ENCODE assay signal across 27 mouse cellular contexts in genomic region chr7:100150626-100151025, GRCm38 (mm10). TPM values are rescaled to one million over a fixed set of nuclear protein-coding genes. Genes with fewer than 3 reads are reported as not detected.
DNase-seq lines count a peak whose midpoint lies in the region; ATAC-seq and TF ChIP-seq lines count a peak whose summit lies in the region.
"Had no signal": no experiment of that assay in that cellular context is flagged by ENCODE, and none has a peak within 500 bp of the region (broad histone marks: within the 10 kb centered on the region; RNA-seq: fewer than 3 reads in every experiment).

No protein-coding gene starts in this region.

- H3K27me3 ChIP-seq in kidney, embryonic 15.5 days: no peaks in the 10 kb centered on the region
- no peaks in the 10 kb centered on the region for H3K27me3 ChIP-seq in testis, adult 2 months (ENCODE audit: control insufficient read depth, insufficient read depth, low read length)
- H3K27me3 ChIP-seq: heart, embryonic 15.5 days; hindbrain, embryonic 12.5 days; lung, embryonic 15.5 days; stomach, embryonic 15.5 days had no signal

- DNase-seq in adrenal gland, adult 8-10 months: peak; percentile 15
- no peak for DNase-seq in adrenal gland, postnatal 4 days (ENCODE audit: low spot score in 2 of 2)
- no peak for DNase-seq in kidney, adult 8-10 months
- DNase-seq in testis, postnatal 10 days (ENCODE audit: low spot score): no peak
- no peak for DNase-seq in cerebellum, postnatal 14 days
- DNase-seq: cerebellum, adult 18-20 months; cerebellum, postnatal 10 days; gastrocnemius, postnatal 14 days; heart, postnatal 36 days; left cerebral cortex, postnatal 4 days; right cerebral cortex, postnatal 25 days; thymus, adult 18-20 months; thymus, postnatal 25 days had no signal

- H3K27ac ChIP-seq in kidney, embryonic 15.5 days: no peak overlapping the region
- H3K27ac ChIP-seq in testis, adult 2 months (ENCODE audit: control insufficient read depth, insufficient read depth, low read depth, low read length): no peak overlapping the region
- H3K27ac ChIP-seq: heart, embryonic 10.5 days; heart, embryonic 15.5 days; hindbrain, embryonic 12.5 days; hindbrain, postnatal 0 days; liver, embryonic 15.5 days; lung, embryonic 15.5 days; stomach, embryonic 15.5 days had no signal

- H3K36me3 ChIP-seq in kidney, embryonic 15.5 days: no peaks in the 10 kb centered on the region
- H3K36me3 ChIP-seq in testis, adult 2 months (ENCODE audit: control insufficient read depth, insufficient read depth, low read length): no peaks in the 10 kb centered on the region
- H3K36me3 ChIP-seq: G1E; heart, embryonic 10.5 days; heart, embryonic 15.5 days; hindbrain, embryonic 12.5 days; liver, embryonic 15.5 days; lung, embryonic 15.5 days; stomach, embryonic 15.5 days had no signal

- WGBS in kidney, embryonic 15.5 days: 71% methylated on average over 11 of the region's 11 CpGs

- peaks cover 27% of the 10 kb centered on the region for H3K4me1 ChIP-seq in kidney, embryonic 15.5 days
- H3K4me1 ChIP-seq in testis, adult 2 months (ENCODE audit: control insufficient read depth, insufficient read depth, low read length): peaks cover 7% of the 10 kb centered on the region
- H3K4me1 ChIP-seq: heart, embryonic 10.5 days; heart, embryonic 15.5 days; hindbrain, embryonic 12.5 days; liver, embryonic 15.5 days; lung, embryonic 15.5 days; stomach, embryonic 15.5 days had no signal

- no peak for TF ChIP-seq CTCF in testis, adult 2 months (IDR thresholded peaks at IDR 0.05; ENCODE audit: control insufficient read depth, insufficient read depth, insufficient replicate concordance, low read depth, low read length)

- TF ChIP-seq POLR2A in testis, adult 2 months (IDR thresholded peaks at IDR 0.05; ENCODE audit: control insufficient read depth, low read depth, low read length): no peak

- H3K4me2 ChIP-seq in kidney, embryonic 15.5 days: 0 out of 2 replicates have a peak overlapping the region, but pooled peaks have one; percentile 8
- H3K4me2 ChIP-seq: heart, embryonic 15.5 days; hindbrain, embryonic 12.5 days; liver, embryonic 15.5 days; lung, embryonic 15.5 days; midbrain, embryonic 11.5 days; stomach, embryonic 15.5 days had no signal

- no peak overlapping the region for H3K9ac ChIP-seq in kidney, embryonic 15.5 days
- H3K9ac ChIP-seq: heart, embryonic 15.5 days; hindbrain, embryonic 12.5 days; liver, embryonic 15.5 days; lung, embryonic 15.5 days; stomach, embryonic 15.5 days had no signal

- ATAC-seq in kidney, embryonic 15.5 days (replicated peaks; ENCODE audit: low FRiP score): no peak
- ATAC-seq: forebrain, embryonic 14.5 days; hindbrain, postnatal 0 days; intestine, embryonic 16.5 days; midbrain, embryonic 16.5 days had no signal

- no peaks in the 10 kb centered on the region for H3K9me3 ChIP-seq in kidney, embryonic 15.5 days (replicated peaks)
- H3K9me3 ChIP-seq: G1E; heart, embryonic 10.5 days; heart, embryonic 15.5 days; hindbrain, embryonic 12.5 days; liver, embryonic 15.5 days; lung, embryonic 15.5 days; stomach, embryonic 15.5 days had no signal

- H3K4me3 ChIP-seq in kidney, embryonic 15.5 days (replicated peaks): no peak overlapping the region
- peak overlapping the region; percentile 3 for H3K4me3 ChIP-seq in testis, adult 2 months (ENCODE audit: control insufficient read depth, low read depth, low read length)
- H3K4me3 ChIP-seq: heart, embryonic 10.5 days; heart, embryonic 15.5 days; hindbrain, embryonic 12.5 days; liver, embryonic 15.5 days; lung, embryonic 15.5 days; stomach, embryonic 15.5 days had no signal

RNA-seq across cellular contexts. Expression of gene Lipt2, which starts 8.5 kb away (rescaled TPM):
- total RNA-seq in adrenal gland, adult 8-10 months (2022): 1 to 10 TPM; 5.2 to 7.5 (median 6.4) TPM
- total RNA-seq in adrenal gland, postnatal 4 days (2021): 1 to 10 TPM; 6.4 to 7.5 TPM
- 21.5 TPM in 2 replicates for polyA plus RNA-seq in kidney, embryonic 15.5 days (2015; fragmentation: Nextera tagmentation; extraction: Ambion mirVana)
- 2.2 TPM in 2 replicates for polyA plus RNA-seq in testis, adult 2 months (2012; rRNA removed)

RNA-seq across cellular contexts. Expression of gene Kcne3, which starts 25.7 kb away (rescaled TPM):
- total RNA-seq in adrenal gland, adult 8-10 months (2022): 1 to 10 TPM in 3 of 4 experiments, under 1 TPM in 1; 0.55 to 1.9 (median 1.4) TPM
- 1 to 10 TPM in 1 of 2 experiments, under 1 TPM in 1; 0.79 to 2.2 TPM for total RNA-seq in adrenal gland, postnatal 4 days (2021)
- polyA plus RNA-seq in kidney, embryonic 15.5 days (2015; fragmentation: Nextera tagmentation; extraction: Ambion mirVana): 5.1 and 5.9 TPM in 2 replicates
- polyA plus RNA-seq in testis, adult 2 months (2012; rRNA removed): 193 and 197 TPM in 2 replicates
- total RNA-seq: hindbrain, postnatal 0 days; left cerebral cortex, postnatal 4 days had no signal

RNA-seq across cellular contexts. Expression of gene Pold3, which starts 29.3 kb away (rescaled TPM):
- total RNA-seq in adrenal gland, adult 8-10 months (2022): 10 to 100 TPM; 21.5 to 31.9 (median 26.0) TPM
- total RNA-seq in adrenal gland, postnatal 4 days (2021): 10 to 100 TPM; 45.8 to 48.8 TPM
- 64.3 and 66.3 TPM in 2 replicates for polyA plus RNA-seq in kidney, embryonic 15.5 days (2015; fragmentation: Nextera tagmentation; extraction: Ambion mirVana)
- polyA plus RNA-seq in testis, adult 2 months (2012; rRNA removed): 50.6 and 51.6 TPM in 2 replicates
